Mouse (Mus musculus) thymus, postnatal 0 days (tissue): Measurements from ENCODE around the gene Tmem143. TPM values are rescaled to one million over a fixed set of nuclear protein-coding genes. Genes with fewer than 3 reads are reported as not detected.

Experiments
- DNase-seq: peaks from one replicate; pipeline ENCODE4 v3.0.0-alpha.2; 2015; ENCODE audit warnings: low spot score
- polyA plus RNA-seq: library from polyadenylated mRNA; unstranded; fragments of >200 nt; fragmentation: Nextera tagmentation; extraction: Ambion mirVana; gene quantifications from 2 replicates; pipeline ENCODE4 v1.2.1, GENCODE M21; 2015

Gene Tmem143
- polyA plus RNA-seq, 1 experiment from 2014 or later = 4.6 TPM

- no peak for DNase-seq
These were observed 15.7 kb upstream of the Tmem143 start for GRCm38 (mm10) chr7:45881011-45881410.

GRCm38 (mm10) chr7:45887246-45887645 is 9.5 kb upstream of the Tmem143 start:
- DNase-seq = no peak

GRCm38 (mm10) chr7:45892651-45893050 is 4.1 kb upstream of the Tmem143 start:
- no peak for DNase-seq

- DNase-seq = no peak
These were observed 717 bp upstream of the Tmem143 start for GRCm38 (mm10) chr7:45895931-45896516.

- DNase-seq = peak; percentile 47
These were observed 567 bp downstream of the Tmem143 start for GRCm38 (mm10) chr7:45897258-45897757.

GRCm38 (mm10) chr7:45898125-45898524 is 1.4 kb downstream of the Tmem143 start:
- DNase-seq = peak; percentile 75

- DNase-seq = no peak
These were observed 4.8 kb downstream of the Tmem143 start for GRCm38 (mm10) chr7:45901562-45901961.

- DNase-seq = no peak
These were observed 5.8 kb downstream of the Tmem143 start for GRCm38 (mm10) chr7:45902481-45903002.

- DNase-seq = no peak
These were observed 9.9 kb downstream of the Tmem143 start for GRCm38 (mm10) chr7:45906622-45907021.

- DNase-seq = no peak
These were observed 11.6 kb downstream of the Tmem143 start for GRCm38 (mm10) chr7:45908384-45908783.

- DNase-seq = no peak
These were observed 12.4 kb downstream of the Tmem143 start for GRCm38 (mm10) chr7:45909145-45909544.

- no peak for DNase-seq
These were observed 17.3 kb downstream of the Tmem143 start for GRCm38 (mm10) chr7:45914067-45914466.

- no peak for DNase-seq
These were observed 18.3 kb downstream of the Tmem143 start for GRCm38 (mm10) chr7:45915011-45915410.

GRCm38 (mm10) chr7:45916056-45917003 is 19.6 kb downstream of the Tmem143 start:
- peak; percentile 95 for DNase-seq

- DNase-seq = no peak
These were observed 20.4 kb downstream of the Tmem143 start for GRCm38 (mm10) chr7:45917004-45917704.

GRCm38 (mm10) chr7:45917926-45918325 is 21.2 kb downstream of the Tmem143 start:
- DNase-seq = no peak

GRCm38 (mm10) chr7:45919083-45919671 is 22.4 kb downstream of the Tmem143 start:
- DNase-seq = no peak

- DNase-seq = no peak
These were observed 23.0 kb downstream of the Tmem143 start for GRCm38 (mm10) chr7:45919761-45920160.

- DNase-seq = peak; percentile 22
These were observed 24.0 kb downstream of the Tmem143 start for GRCm38 (mm10) chr7:45920583-45921241.

GRCm38 (mm10) chr7:45921242-45921621 is 24.5 kb downstream of the Tmem143 start, which contains the start of gene Emp3:
Emp3 (minus strand) TSS chr7:45921404.
- peak; percentile 79 for DNase-seq
